Mouse (Mus musculus) spleen, adult 2 months (tissue): ENCODE measurements around the gene Zfp638. TPM values are rescaled to one million over a fixed set of nuclear protein-coding genes. Genes with fewer than 3 reads are reported as not detected.
A peak's percentile ranks its signal among the peaks of the same experiment; 100 is the strongest.

Source experiments
- DNase-seq, 2 experiments: peaks; one replicate each; pipeline versions ENCODE4 v3.0.0 to v3.0.0-alpha.2; 2012 to 2021; ENCODE audit warnings: low spot score in 2 of 2, low read depth in 1 of 2
- H3K27ac ChIP-seq: fragments of 200-500 bp; 2 replicates; pipeline ENCODE4 v1.5.1; 2012; ENCODE audit warnings: low read length, inconsistent platforms; ENCODE audit not compliant: insufficient read depth
- H3K27me3 ChIP-seq: fragments of 200-500 bp; 2 replicates; pipeline ENCODE4 v1.6.1; 2012; ENCODE audit warnings: mild to moderate bottlenecking, moderate library complexity, low read length, inconsistent platforms; ENCODE audit not compliant: control insufficient read depth, insufficient read depth
- H3K36me3 ChIP-seq: fragments of 200-500 bp; 2 replicates; pipeline ENCODE4 v1.6.1; 2012; ENCODE audit warnings: mild to moderate bottlenecking, low read length, inconsistent platforms; ENCODE audit not compliant: control insufficient read depth, insufficient read depth
- H3K4me1 ChIP-seq: fragments of 200-500 bp; 2 replicates; pipeline ENCODE4 v1.6.1; 2011; ENCODE audit warnings: inconsistent platforms; ENCODE audit not compliant: control insufficient read depth, insufficient read depth, insufficient read length
- H3K4me3 ChIP-seq: fragments of 200-500 bp; 2 replicates; pipeline ENCODE4 v1.5.1; 2011; ENCODE audit warnings: mild to moderate bottlenecking, inconsistent platforms; ENCODE audit not compliant: insufficient read depth, insufficient read length; ENCODE audit errors: extremely low read depth
- CTCF ChIP-seq: fragments of 200-500 bp; IDR thresholded peaks from 2 replicates; pipeline ENCODE4 v1.5.1; 2011; ENCODE audit warnings: mild to moderate bottlenecking, inconsistent platforms; ENCODE audit not compliant: insufficient read depth, insufficient read length, insufficient replicate concordance; ENCODE audit errors: extremely low read depth
- POLR2A ChIP-seq: fragments of 200-500 bp; IDR thresholded peaks from 2 replicates; pipeline ENCODE4 v1.6.1; 2011; ENCODE audit warnings: low read depth, low read length, inconsistent platforms
- WGBS: fragments of 180-500 bp; shearing (Covaris S2); methylation state at CpG from one replicate; pipeline ENCODE4 v1.1.7; 2018; 5-methylcytosine and 5-hydroxymethylcytosine counted together
- polyA plus RNA-seq: library from polyadenylated mRNA; depleted of rRNA; stranded (reverse); fragments of >200 nt; gene quantifications from 2 replicates; pipeline ENCODE4 v1.2.3, GENCODE M21; 2012

Gene Zfp638
- polyA plus RNA-seq, 1 experiment, result 8.7 TPM

DNA sequence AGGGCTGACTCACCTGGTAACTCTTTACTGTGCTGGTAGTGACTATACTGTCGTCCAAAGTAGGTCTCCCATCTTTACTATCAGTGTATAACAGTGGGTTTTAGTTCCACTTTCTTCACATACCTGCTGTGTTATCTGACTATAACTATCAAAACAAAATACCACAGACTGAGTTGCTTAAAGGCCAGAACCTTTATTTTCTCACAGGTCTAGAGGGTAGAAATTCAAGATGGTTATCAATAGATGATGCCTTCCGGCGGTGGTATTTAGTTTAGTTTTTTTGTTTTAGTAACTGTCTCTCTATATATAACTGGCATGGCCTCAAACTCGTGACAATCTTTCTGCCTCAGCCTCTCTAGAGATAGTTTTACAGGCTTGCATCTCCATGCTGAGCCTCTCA, 3.4 kb upstream of the Zfp638 start:
- H3K27me3 ChIP-seq, result no peaks in the 10 kb centered on the region
- H3K4me1 ChIP-seq, result no peaks in the 10 kb centered on the region
- H3K27ac ChIP-seq, result no peak overlapping the region
- no peak overlapping the region for H3K4me3 ChIP-seq
- H3K36me3 ChIP-seq, result no peaks in the 10 kb centered on the region
- TF ChIP-seq POLR2A, result no peak
- TF ChIP-seq CTCF, result no peak
- WGBS, result 72% methylated on average over 4 of the region's 4 CpGs
- DNase-seq, result no peak

DNA sequence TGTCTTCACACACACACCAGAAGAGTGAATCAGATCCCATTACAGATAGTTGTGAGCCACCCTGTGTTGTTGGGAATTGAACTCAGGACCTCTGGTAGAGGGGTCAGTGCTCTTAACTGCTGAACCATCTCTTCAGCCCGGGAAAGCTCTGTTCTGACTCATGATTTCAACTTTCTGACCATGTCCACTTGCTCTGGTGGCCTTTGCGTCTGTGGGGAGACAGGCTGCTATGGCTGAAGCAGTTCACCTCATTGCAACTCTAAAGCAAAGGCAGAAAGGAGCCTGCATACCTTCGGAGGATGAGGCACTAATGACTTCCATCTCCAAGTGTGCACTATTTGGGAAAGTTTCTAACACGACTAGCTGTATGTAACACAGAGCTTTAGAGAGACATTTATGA, 486 bp upstream of the Zfp638 start:
- Histone ChIP-seq H3K4me1 (no peaks in the 10 kb centered on the region), H3K4me3 (no peak overlapping the region), H3K27ac (no peak overlapping the region), H3K27me3 (no peaks in the 10 kb centered on the region), H3K36me3 (no peaks in the 10 kb centered on the region)
- TF ChIP-seq CTCF (no peak), POLR2A (no peak)
- DNase-seq, result no peak
- 29% methylated on average over 4 of the region's 4 CpGs for WGBS

DNA sequence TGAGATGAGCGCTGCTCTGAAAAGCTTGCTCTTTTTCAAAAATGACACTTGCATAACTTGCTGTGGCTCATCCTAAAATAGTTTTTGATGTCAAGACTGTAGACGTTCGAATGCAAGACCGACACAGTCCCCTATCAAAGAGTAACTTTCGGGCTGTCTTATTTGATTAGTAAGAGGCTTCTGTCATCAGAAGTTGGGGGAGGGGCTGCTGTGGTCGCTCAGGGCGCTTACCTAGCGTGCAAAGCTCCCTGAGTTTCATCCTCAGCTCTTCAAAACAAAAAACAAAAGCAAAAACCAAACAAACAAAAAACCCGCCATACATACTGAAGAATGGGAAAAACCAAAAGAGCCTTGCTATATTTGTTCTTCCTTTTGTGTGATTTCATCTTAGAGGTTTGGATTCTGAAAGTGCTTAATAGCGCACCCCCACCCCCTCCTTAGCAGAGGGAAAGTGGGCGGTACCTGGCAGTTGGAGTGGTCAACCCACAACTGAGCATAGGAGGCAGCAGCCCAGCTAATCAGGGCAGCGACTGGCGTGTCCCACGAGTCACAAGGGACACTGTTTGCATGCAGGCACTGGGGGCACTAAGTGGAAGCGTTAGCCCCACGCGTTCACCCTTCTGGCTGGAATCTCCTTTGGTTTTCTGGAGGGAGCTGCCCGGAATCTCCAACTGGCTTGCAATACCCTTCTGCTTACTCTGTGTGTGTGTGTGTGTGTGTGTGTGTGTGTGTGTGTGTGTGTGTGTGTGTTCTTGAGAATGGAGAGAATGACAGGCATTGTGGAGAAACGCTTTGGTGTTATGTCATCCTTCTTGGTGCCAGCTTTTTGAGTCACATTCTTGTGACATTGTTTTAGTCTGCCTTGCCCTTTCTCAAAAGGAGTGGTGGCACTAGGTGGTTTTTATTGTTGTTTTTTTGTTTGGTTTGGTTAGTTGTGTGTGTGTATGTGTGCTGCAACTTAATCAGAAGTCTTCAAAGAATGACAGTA, 983 bp downstream of the Zfp638 start:
- peak in 1 of 2 experiments; percentile 7 for DNase-seq
- Histone ChIP-seq H3K27ac (no peak overlapping the region), H3K4me3 (peak overlapping the region; percentile 76), H3K36me3 (no peaks in the 10 kb centered on the region), H3K27me3 (no peaks in the 10 kb centered on the region), H3K4me1 (no peaks in the 10 kb centered on the region)
- 2% methylated on average over 19 of the region's 19 CpGs for WGBS
- no peak for TF ChIP-seq POLR2A
- TF ChIP-seq CTCF, result no peak

DNA sequence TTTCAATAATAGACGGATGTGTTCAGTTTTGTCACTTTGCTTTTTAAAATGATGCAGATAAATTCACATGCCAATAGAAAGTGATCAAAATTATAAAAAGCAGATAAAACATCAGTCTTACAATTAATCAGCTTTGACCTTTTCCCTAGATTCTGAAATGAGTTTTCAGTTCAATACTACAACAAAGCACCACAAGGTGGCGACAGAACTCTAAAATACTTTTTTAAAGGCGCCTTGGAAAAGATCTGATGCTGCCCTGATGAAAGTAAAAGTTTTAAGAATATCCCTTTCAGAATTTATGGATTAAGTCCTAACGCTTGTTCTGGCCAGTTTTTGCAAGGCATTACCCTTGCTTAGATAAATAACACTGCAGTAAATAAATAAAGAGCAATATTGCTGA, 12.9 kb downstream of the Zfp638 start:
- WGBS, result 9% methylated on average over 4 of the region's 4 CpGs
- Histone ChIP-seq H3K27me3 (no peaks in the 10 kb centered on the region), H3K27ac (no peak overlapping the region), H3K4me3 (no peak overlapping the region), H3K4me1 (no peaks in the 10 kb centered on the region), H3K36me3 (no peaks in the 10 kb centered on the region)
- TF ChIP-seq CTCF (no peak), POLR2A (no peak)
- DNase-seq, result peak; percentile 27 to 43

DNA sequence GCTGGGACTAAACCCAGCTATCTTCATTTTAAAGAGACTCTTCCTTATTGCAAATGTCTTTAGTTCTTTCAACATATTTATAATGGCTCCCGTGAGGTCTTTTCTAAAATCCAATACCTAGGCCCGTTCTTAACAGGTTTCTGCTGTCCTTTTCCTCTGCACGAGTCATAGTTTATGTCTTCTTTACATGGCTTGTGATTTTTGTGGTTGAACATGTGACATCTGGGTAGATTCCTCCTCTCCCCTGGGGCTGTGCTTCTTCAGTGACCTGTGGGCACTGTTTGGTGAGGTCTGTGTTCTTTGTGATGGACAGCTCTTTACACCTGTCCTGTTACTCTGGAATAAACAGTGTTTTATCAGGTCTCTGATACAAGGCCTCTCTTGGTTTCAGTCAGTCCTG, 19.9 kb downstream of the Zfp638 start:
- no peaks in the 10 kb centered on the region for H3K27me3 ChIP-seq
- TF ChIP-seq POLR2A (no peak), CTCF (no peak)
- no peak overlapping the region for H3K27ac ChIP-seq
- peaks cover 2% of the 10 kb centered on the region; the same call in 1 of the 2 replicates for H3K4me1 ChIP-seq
- 53% methylated on average over 3 of the region's 3 CpGs for WGBS
- no peaks in the 10 kb centered on the region for H3K36me3 ChIP-seq
- no peak for DNase-seq
- H3K4me3 ChIP-seq, result no peak overlapping the region

DNA sequence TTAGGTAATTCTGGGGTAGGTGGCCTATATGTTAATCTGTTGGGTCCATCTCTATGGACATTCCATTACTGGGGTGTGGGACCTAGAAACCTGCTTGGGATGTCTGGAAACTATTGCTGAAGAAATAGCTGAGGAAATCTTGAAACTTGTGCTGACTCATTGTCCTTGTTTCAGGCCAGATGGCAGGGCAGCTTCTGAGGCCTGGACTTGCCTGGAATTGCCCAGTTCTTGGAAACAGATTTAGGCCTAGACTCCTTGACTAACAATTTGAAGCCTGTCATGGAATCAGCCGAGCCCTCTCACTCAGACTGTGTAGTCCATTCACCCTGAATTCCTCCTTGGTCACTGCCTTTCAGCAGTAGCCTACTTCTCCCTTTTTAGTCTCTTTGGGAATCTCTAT, 21.9 kb downstream of the Zfp638 start:
- DNase-seq, result no peak
- no peak for TF ChIP-seq POLR2A
- no peak for TF ChIP-seq CTCF
- H3K4me3 ChIP-seq, result no peak overlapping the region
- no peak overlapping the region for H3K27ac ChIP-seq
- H3K36me3 ChIP-seq, result no peaks in the 10 kb centered on the region
- peaks cover 2% of the 10 kb centered on the region; the same call in 1 of the 2 replicates for H3K4me1 ChIP-seq
- WGBS, result 87% methylated on average over 1 of the region's 1 CpGs
- H3K27me3 ChIP-seq, result no peaks in the 10 kb centered on the region

DNA sequence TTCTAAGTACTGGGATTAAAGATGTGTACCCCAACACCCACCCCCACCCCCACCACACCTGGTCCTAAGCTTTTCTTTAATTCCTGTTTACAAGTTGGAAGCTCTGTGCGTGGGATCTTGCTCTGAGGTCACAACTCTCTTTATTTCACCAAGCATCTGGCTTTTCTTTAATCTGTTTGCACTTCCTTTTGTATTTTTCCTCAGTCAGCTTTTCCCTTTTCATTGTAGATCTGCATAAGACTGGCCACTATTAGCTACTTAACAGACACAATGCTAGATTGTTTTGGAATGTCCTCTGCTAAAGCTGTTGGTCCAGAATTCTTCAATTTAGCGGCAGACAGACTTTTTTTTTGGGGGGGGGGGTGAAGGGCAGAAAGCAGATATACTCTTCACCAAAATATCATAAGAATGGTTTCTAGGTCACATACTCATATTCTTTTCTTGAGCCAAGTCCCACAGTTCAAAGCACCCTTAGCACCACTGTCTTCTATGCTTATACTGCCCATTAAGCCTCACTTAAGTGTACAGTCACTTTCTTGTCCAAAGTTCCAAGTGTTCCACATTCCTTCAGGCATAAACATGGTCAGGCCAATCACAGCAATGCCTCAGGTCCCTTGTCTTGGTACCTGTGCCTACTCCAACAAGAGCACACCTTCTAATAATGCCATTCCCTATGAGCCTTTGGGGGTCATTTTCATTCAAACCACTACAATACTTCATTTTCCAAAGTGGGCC, 23.5 kb downstream of the Zfp638 start:
- H3K36me3 ChIP-seq, result no peaks in the 10 kb centered on the region

More for the DNA sequence above, 23.5 kb downstream of the Zfp638 start:
- H3K4me3 ChIP-seq, result no peak overlapping the region
- no peak overlapping the region for H3K27ac ChIP-seq
- no peak for DNase-seq
- peaks cover 2% of the 10 kb centered on the region; the same call in 1 of the 2 replicates for H3K4me1 ChIP-seq
- TF ChIP-seq POLR2A (no peak), CTCF (no peak)
- no peaks in the 10 kb centered on the region for H3K27me3 ChIP-seq
- WGBS, result 80% methylated on average over 2 of the region's 2 CpGs
